Mouse (Mus musculus) erythroblast, embryonic 14.5 days (primary cell): ENCODE measurements around the gene Olfr544. TPM values are rescaled to one million over a fixed set of nuclear protein-coding genes. Genes with fewer than 3 reads are reported as not detected.

Experiments
- H3K27me3 ChIP-seq: 2 replicates; pipeline ENCODE4 v1.6.1; 2012; ENCODE audit warnings: inconsistent platforms; ENCODE audit not compliant: control insufficient read depth
- H3K36me3 ChIP-seq: 2 replicates; pipeline ENCODE4 v1.6.1; 2012; ENCODE audit warnings: mild to moderate bottlenecking, inconsistent platforms; ENCODE audit not compliant: control insufficient read depth
- H3K4me1 ChIP-seq: 2 replicates; pipeline ENCODE4 v1.6.1; 2012; ENCODE audit warnings: inconsistent platforms; ENCODE audit not compliant: control insufficient read depth
- H3K4me3 ChIP-seq: replicated peaks from 2 replicates; pipeline ENCODE3; 2012; ENCODE audit warnings: moderate library complexity, mild to moderate bottlenecking, inconsistent platforms
- H3K9me3 ChIP-seq: 2 replicates; pipeline ENCODE4 v1.6.1; 2012; ENCODE audit warnings: low read length, inconsistent platforms, mixed read lengths; ENCODE audit not compliant: control insufficient read depth
- GATA1 ChIP-seq: IDR thresholded peaks from 2 replicates; pipeline ENCODE4 v1.6.1; 2012; ENCODE audit warnings: low read length, inconsistent platforms, mixed read lengths
- TAL1 ChIP-seq: IDR thresholded peaks from 3 replicates; pipeline ENCODE4 v1.6.1; 2012; ENCODE audit warnings: low read length, inconsistent platforms, mixed read lengths
- polyA plus RNA-seq: library from polyadenylated mRNA; stranded (reverse); fragments of >175 nt; gene quantifications from 2 replicates; pipeline ENCODE4 v1.2.3, GENCODE M21; 2012

Olfr544 gene
- polyA plus RNA-seq, 1 experiment = not detected

GRCm38 (mm10) chr7:102480821-102481220 lies 7.3 kb downstream of the Olfr544 start:
- H3K4me1 ChIP-seq = peaks cover 22% of the 10 kb centered on the region
- no peaks in the 10 kb centered on the region for H3K9me3 ChIP-seq
- peaks cover 23% of the 10 kb centered on the region for H3K36me3 ChIP-seq
- H3K4me3 ChIP-seq = no peak overlapping the region
- TF ChIP-seq TAL1 (no peak), GATA1 (no peak)
- peaks cover 6% of the 10 kb centered on the region for H3K27me3 ChIP-seq

GRCm38 (mm10) chr7:102479368-102480078 lies 8.6 kb downstream of the Olfr544 start:
- Histone ChIP-seq H3K9me3 (no peaks in the 10 kb centered on the region), H3K4me1 (peaks cover 15% of the 10 kb centered on the region), H3K4me3 (no peak overlapping the region), H3K36me3 (peaks cover 29% of the 10 kb centered on the region), H3K27me3 (peaks cover 6% of the 10 kb centered on the region)
- TF ChIP-seq TAL1 = no peak
- TF ChIP-seq GATA1 = no peak

- Histone ChIP-seq H3K4me1 (peaks cover 15% of the 10 kb centered on the region), H3K36me3 (peaks cover 29% of the 10 kb centered on the region), H3K27me3 (peaks cover 6% of the 10 kb centered on the region), H3K9me3 (no peaks in the 10 kb centered on the region), H3K4me3 (no peak overlapping the region)
- TF ChIP-seq GATA1 = no peak
- TF ChIP-seq TAL1 = no peak
These were observed 9.2 kb downstream of the Olfr544 start for GRCm38 (mm10) chr7:102478926-102479325.

GRCm38 (mm10) chr7:102478425-102478824 lies 9.7 kb downstream of the Olfr544 start:
- peaks cover 15% of the 10 kb centered on the region for H3K4me1 ChIP-seq
- H3K36me3 ChIP-seq = peaks cover 29% of the 10 kb centered on the region
- TF ChIP-seq TAL1 (no peak), GATA1 (no peak)
- H3K27me3 ChIP-seq = peaks cover 6% of the 10 kb centered on the region
- H3K4me3 ChIP-seq = no peak overlapping the region
- H3K9me3 ChIP-seq = no peaks in the 10 kb centered on the region

GRCm38 (mm10) chr7:102477377-102477776 lies 10.7 kb downstream of the Olfr544 start:
- H3K36me3 ChIP-seq = peaks cover 33% of the 10 kb centered on the region
- TF ChIP-seq GATA1 (no peak), TAL1 (no peak)
- no peak overlapping the region for H3K4me3 ChIP-seq
- H3K9me3 ChIP-seq = no peaks in the 10 kb centered on the region
- H3K4me1 ChIP-seq = peaks cover 15% of the 10 kb centered on the region
- H3K27me3 ChIP-seq = peaks cover 2% of the 10 kb centered on the region; the same call in 1 of the 2 replicates

GRCm38 (mm10) chr7:102476601-102477000 lies 11.5 kb downstream of the Olfr544 start:
- Histone ChIP-seq H3K4me3 (no peak overlapping the region), H3K9me3 (no peaks in the 10 kb centered on the region), H3K27me3 (peaks cover 2% of the 10 kb centered on the region; the same call in 1 of the 2 replicates), H3K36me3 (peaks cover 37% of the 10 kb centered on the region), H3K4me1 (peaks cover 15% of the 10 kb centered on the region)
- no peak for TF ChIP-seq TAL1
- TF ChIP-seq GATA1 = no peak

- Histone ChIP-seq H3K4me1 (peaks cover 7% of the 10 kb centered on the region), H3K9me3 (no peaks in the 10 kb centered on the region), H3K36me3 (peaks cover 69% of the 10 kb centered on the region), H3K4me3 (no peak overlapping the region), H3K27me3 (no peaks in the 10 kb centered on the region)
- TF ChIP-seq GATA1 (no peak), TAL1 (no peak)
These were observed 15.4 kb downstream of the Olfr544 start for GRCm38 (mm10) chr7:102472675-102473074.

- no peak for TF ChIP-seq GATA1
- no peak for TF ChIP-seq TAL1
- H3K36me3 ChIP-seq = peaks cover 93% of the 10 kb centered on the region
These were observed 20.5 kb downstream of the Olfr544 start for GRCm38 (mm10) chr7:102467566-102467965.

GRCm38 (mm10) chr7:102458618-102459380 lies 29.3 kb downstream of the Olfr544 start:
- H3K27me3 ChIP-seq = no peaks in the 10 kb centered on the region
- H3K36me3 ChIP-seq = peaks cover 100% of the 10 kb centered on the region
- no peaks in the 10 kb centered on the region for H3K4me1 ChIP-seq
- TF ChIP-seq GATA1 = no peak
- TF ChIP-seq TAL1 = no peak
- no peaks in the 10 kb centered on the region for H3K9me3 ChIP-seq
- no peak overlapping the region for H3K4me3 ChIP-seq

More at GRCm38 (mm10) chr7:102467566-102467965, 20.5 kb downstream of the Olfr544 start:
- no peaks in the 10 kb centered on the region for H3K4me1 ChIP-seq
- no peaks in the 10 kb centered on the region for H3K27me3 ChIP-seq
- H3K4me3 ChIP-seq = no peak overlapping the region
- no peaks in the 10 kb centered on the region for H3K9me3 ChIP-seq

- peaks cover 20% of the 10 kb centered on the region for H3K4me1 ChIP-seq
- H3K36me3 ChIP-seq = peaks cover 89% of the 10 kb centered on the region
- no peaks in the 10 kb centered on the region for H3K27me3 ChIP-seq
- no peak overlapping the region for H3K4me3 ChIP-seq
- no peaks in the 10 kb centered on the region for H3K9me3 ChIP-seq
- TF ChIP-seq TAL1 = no peak
- no peak for TF ChIP-seq GATA1
These were observed 41.7 kb downstream of the Olfr544 start for GRCm38 (mm10) chr7:102446438-102446837.
